Mouse (Mus musculus): ENCODE data around the gene Palld. TPM values are rescaled to one million over a fixed set of nuclear protein-coding genes. Genes with fewer than 3 reads are reported as not detected.
A peak's percentile ranks its signal among the peaks of the same experiment; 100 is the strongest.

Gene Palld
- total RNA-seq (2014; rRNA removed) (4.1 and 11.0 TPM in 2 replicates), polyA plus RNA-seq (2015; fragmentation: Nextera tagmentation; extraction: Ambion mirVana) (6.6 and 10.7 TPM in 2 replicates)

GRCm38 (mm10) chr8:61902521-61902920 lies at the start of gene Palld:
Palld (minus strand) TSS chr8:61902690.
- H3K9ac ChIP-seq: no peak within 1 kb of the TSS
- H3K4me3 ChIP-seq (ENCODE audit: low read depth, low read length): no peak within 1 kb of the TSS
- no peak within 1 kb of the TSS for H3K4me2 ChIP-seq (ENCODE audit: low read depth)
- H3K9me3 ChIP-seq (ENCODE audit: low read length): no peaks in the 10 kb centered on the region
- no peaks in the 10 kb centered on the region for H3K36me3 ChIP-seq (ENCODE audit: insufficient read depth)
- no peak within 1 kb of the TSS for H3K27ac ChIP-seq (ENCODE audit: low read depth, low read length)
- no peaks in the 10 kb centered on the region for H3K4me1 ChIP-seq (ENCODE audit: insufficient read depth)
- no peak for TF ChIP-seq CTCF (IDR thresholded peaks at IDR 0.05; ENCODE audit: low read depth)
- no peaks in the 10 kb centered on the region for H3K27me3 ChIP-seq (ENCODE audit: insufficient read depth, low read length)
- ATAC-seq (no peak), DNase-seq (no peak)
- WGBS: 76% methylated on average over 5 of the region's 5 CpGs

GRCm38 (mm10) chr8:61937576-61937975 lies 35.1 kb upstream of the Palld start:
- no peak for DNase-seq
- Histone ChIP-seq H3K36me3 (ENCODE audit: insufficient read depth) (no peaks in the 10 kb centered on the region), H3K9ac (no peak overlapping the region), H3K4me3 (ENCODE audit: low read depth, low read length) (no peak overlapping the region), H3K27me3 (ENCODE audit: insufficient read depth, low read length) (no peaks in the 10 kb centered on the region), H3K4me2 (ENCODE audit: low read depth) (no peak overlapping the region), H3K9me3 (ENCODE audit: low read length) (no peaks in the 10 kb centered on the region), H3K27ac (ENCODE audit: low read depth, low read length) (no peak overlapping the region), H3K4me1 (ENCODE audit: insufficient read depth) (no peaks in the 10 kb centered on the region)
- no peak for ATAC-seq
- 36% methylated on average over 2 of the region's 2 CpGs for WGBS
- no peak for TF ChIP-seq CTCF (IDR thresholded peaks at IDR 0.05; ENCODE audit: low read depth)

GRCm38 (mm10) chr8:61933243-61933642 lies 30.8 kb upstream of the Palld start:
- H3K4me1 ChIP-seq (ENCODE audit: insufficient read depth): peaks cover under 1% of the 10 kb centered on the region; the same call in 1 of the 2 replicates
- H3K4me3 ChIP-seq (ENCODE audit: low read depth, low read length): no peak overlapping the region
- H3K9me3 ChIP-seq (ENCODE audit: low read length): no peaks in the 10 kb centered on the region
- no peaks in the 10 kb centered on the region for H3K36me3 ChIP-seq (ENCODE audit: insufficient read depth)
- H3K27me3 ChIP-seq (ENCODE audit: insufficient read depth, low read length): no peaks in the 10 kb centered on the region
- H3K4me2 ChIP-seq (ENCODE audit: low read depth): no peak overlapping the region
- DNase-seq (no peak), ATAC-seq (no peak)
- no peak overlapping the region for H3K27ac ChIP-seq (ENCODE audit: low read depth, low read length)
- no peak for TF ChIP-seq CTCF (IDR thresholded peaks at IDR 0.05; ENCODE audit: low read depth)
- no peak overlapping the region for H3K9ac ChIP-seq
- 49% methylated on average over 2 of the region's 2 CpGs for WGBS

- Histone ChIP-seq H3K4me2 (ENCODE audit: low read depth) (peak within 1 kb of the TSS; percentile 84), H3K36me3 (ENCODE audit: insufficient read depth) (no peaks in the 10 kb centered on the region), H3K9me3 (ENCODE audit: low read length) (no peaks in the 10 kb centered on the region), H3K9ac (peak within 1 kb of the TSS; percentile 43), H3K27me3 (ENCODE audit: insufficient read depth, low read length) (no peaks in the 10 kb centered on the region), H3K4me3 (ENCODE audit: low read depth, low read length) (peak within 1 kb of the TSS; percentile 39), H3K4me1 (ENCODE audit: insufficient read depth) (peaks cover 6% of the 10 kb centered on the region; the same call in 1 of the 2 replicates), H3K27ac (ENCODE audit: low read depth, low read length) (no peak within 1 kb of the TSS)
- 9% methylated on average over 22 of the region's 22 CpGs for WGBS
- peak; percentile 67 for DNase-seq
- ATAC-seq: peak; percentile 50; the same call in 1 of the 2 replicates
- TF ChIP-seq CTCF (IDR thresholded peaks at IDR 0.05; ENCODE audit: low read depth): no peak
Measured at GRCm38 (mm10) chr8:61927777-61928494, 25.4 kb upstream of the Palld start, which contains the start of gene Ddx60. Ddx60 (plus strand) TSS chr8:61928087.

- no peak overlapping the region for H3K4me2 ChIP-seq (ENCODE audit: low read depth)
- no peak overlapping the region for H3K27ac ChIP-seq (ENCODE audit: low read depth, low read length)
- H3K36me3 ChIP-seq (ENCODE audit: insufficient read depth): no peaks in the 10 kb centered on the region
- H3K9me3 ChIP-seq (ENCODE audit: low read length): no peaks in the 10 kb centered on the region
- no peaks in the 10 kb centered on the region for H3K27me3 ChIP-seq (ENCODE audit: insufficient read depth, low read length)
- ATAC-seq (no peak), DNase-seq (no peak)
- H3K9ac ChIP-seq: no peak overlapping the region
- TF ChIP-seq CTCF (IDR thresholded peaks at IDR 0.05; ENCODE audit: low read depth): no peak
- H3K4me3 ChIP-seq (ENCODE audit: low read depth, low read length): no peak overlapping the region
- 92% methylated on average over 1 of the region's 1 CpGs for WGBS
- H3K4me1 ChIP-seq (ENCODE audit: insufficient read depth): peaks cover 6% of the 10 kb centered on the region; the same call in 1 of the 2 replicates
Measured at GRCm38 (mm10) chr8:61924518-61924917, 22.0 kb upstream of the Palld start.

- no peak for DNase-seq
- ATAC-seq: no peak
- Histone ChIP-seq H3K36me3 (ENCODE audit: insufficient read depth) (no peaks in the 10 kb centered on the region), H3K4me1 (ENCODE audit: insufficient read depth) (no peaks in the 10 kb centered on the region), H3K4me2 (ENCODE audit: low read depth) (no peak overlapping the region), H3K27me3 (ENCODE audit: insufficient read depth, low read length) (no peaks in the 10 kb centered on the region), H3K9ac (no peak overlapping the region), H3K9me3 (ENCODE audit: low read length) (no peaks in the 10 kb centered on the region), H3K4me3 (ENCODE audit: low read depth, low read length) (no peak overlapping the region), H3K27ac (ENCODE audit: low read depth, low read length) (no peak overlapping the region)
- TF ChIP-seq CTCF (IDR thresholded peaks at IDR 0.05; ENCODE audit: low read depth): no peak
- WGBS: 80% methylated on average over 10 of the region's 10 CpGs
Measured at GRCm38 (mm10) chr8:61921454-61922054, 19.1 kb upstream of the Palld start.

GRCm38 (mm10) chr8:61920389-61920788 lies 17.9 kb upstream of the Palld start:
- Histone ChIP-seq H3K4me1 (ENCODE audit: insufficient read depth) (no peaks in the 10 kb centered on the region), H3K4me2 (ENCODE audit: low read depth) (no peak overlapping the region), H3K9ac (no peak overlapping the region), H3K4me3 (ENCODE audit: low read depth, low read length) (no peak overlapping the region), H3K27ac (ENCODE audit: low read depth, low read length) (no peak overlapping the region), H3K9me3 (ENCODE audit: low read length) (no peaks in the 10 kb centered on the region), H3K27me3 (ENCODE audit: insufficient read depth, low read length) (no peaks in the 10 kb centered on the region), H3K36me3 (ENCODE audit: insufficient read depth) (no peaks in the 10 kb centered on the region)
- DNase-seq (no peak), ATAC-seq (no peak)
- no peak for TF ChIP-seq CTCF (IDR thresholded peaks at IDR 0.05; ENCODE audit: low read depth)
- 83% methylated on average over 7 of the region's 7 CpGs for WGBS
